ENCODE assay signal across 24 mouse cellular contexts in genomic region chr13:93653382-93653781, GRCm38 (mm10). TPM values are rescaled to one million over a fixed set of nuclear protein-coding genes. Genes with fewer than 3 reads are reported as not detected.
DNase-seq lines count a peak whose midpoint lies in the region; ATAC-seq and TF ChIP-seq lines count a peak whose summit lies in the region.
"Had no signal": no experiment of that assay in that cellular context is flagged by ENCODE, and none has a peak within 500 bp of the region (broad histone marks: within the 10 kb centered on the region; RNA-seq: fewer than 3 reads in every experiment).

No protein-coding gene starts in this region.

- H3K4me2 ChIP-seq in liver, embryonic 15.5 days = no peak overlapping the region
- H3K4me2 ChIP-seq in liver, embryonic 12.5 days = no peak overlapping the region
- H3K4me2 ChIP-seq in liver, postnatal 0 days (ENCODE audit: low read depth, low read length) = no peak overlapping the region
- no peak overlapping the region for H3K4me2 ChIP-seq in liver, embryonic 11.5 days

- WGBS in liver, adult 2 months = 23% methylated on average over 6 of the region's 6 CpGs
- 53% methylated on average over 6 of the region's 6 CpGs for whole genome bisulfite sequencing in liver, embryonic 15.5 days (ENCODE audit: insufficient replicate concordance)
- WGBS in liver, embryonic 12.5 days (ENCODE audit: insufficient replicate concordance) = 67% methylated on average over 6 of the region's 6 CpGs
- 53% methylated on average over 6 of the region's 6 CpGs for WGBS in liver, postnatal 0 days (ENCODE audit: insufficient replicate concordance)
- WGBS in liver, embryonic 11.5 days = 72% methylated on average over 6 of the region's 6 CpGs

- H3K27me3 ChIP-seq in liver, adult 2 months (ENCODE audit: control insufficient read depth, insufficient read depth, low read length) = no peaks in the 10 kb centered on the region
- H3K27me3 ChIP-seq in liver, embryonic 15.5 days = no peaks in the 10 kb centered on the region
- H3K27me3 ChIP-seq in liver, embryonic 12.5 days (replicated peaks) = no peaks in the 10 kb centered on the region
- no peaks in the 10 kb centered on the region for H3K27me3 ChIP-seq in liver, postnatal 0 days (ENCODE audit: insufficient read depth, low read length)
- H3K27me3 ChIP-seq in liver, embryonic 11.5 days (replicated peaks; ENCODE audit: control insufficient read depth, insufficient read depth, low read length) = no peaks in the 10 kb centered on the region
- H3K27me3 ChIP-seq: CH12.LX had no signal

- no peaks in the 10 kb centered on the region for H3K9me3 ChIP-seq in liver, embryonic 15.5 days (replicated peaks)
- H3K9me3 ChIP-seq in liver, embryonic 12.5 days (replicated peaks) = no peaks in the 10 kb centered on the region
- H3K9me3 ChIP-seq in liver, postnatal 0 days (ENCODE audit: low read length) = no peaks in the 10 kb centered on the region
- no peaks in the 10 kb centered on the region for H3K9me3 ChIP-seq in liver, embryonic 11.5 days (ENCODE audit: control insufficient read depth, low read length)
- H3K9me3 ChIP-seq: G1E had no signal

- no peak for ATAC-seq in liver, embryonic 15.5 days (ENCODE audit: insufficient read depth)
- no peak for ATAC-seq in liver, embryonic 12.5 days
- ATAC-seq in liver, postnatal 0 days = peak; percentile 22
- no peak for ATAC-seq in liver, embryonic 11.5 days (replicated peaks; ENCODE audit: low FRiP score)
- ATAC-seq: activated CD4-positive, CD25-positive, alpha-beta regulatory T cell, adult 4 months; CD4-positive, CD25-positive, alpha-beta regulatory T cell, adult 4 months; Patski had no signal

- no peak overlapping the region for H3K9ac ChIP-seq in liver, adult 2 months (ENCODE audit: low read depth, low read length)
- H3K9ac ChIP-seq in liver, embryonic 15.5 days = no peak overlapping the region
- no peak overlapping the region for H3K9ac ChIP-seq in liver, embryonic 12.5 days
- H3K9ac ChIP-seq in liver, postnatal 0 days (replicated peaks) = no peak overlapping the region
- H3K9ac ChIP-seq in liver, embryonic 11.5 days (ENCODE audit: low read depth, low read length) = no peak overlapping the region

- H3K4me3 ChIP-seq in liver, adult 2 months (ENCODE audit: insufficient read depth, low read depth, low read length) = no peak overlapping the region
- no peak overlapping the region for H3K4me3 ChIP-seq in liver, embryonic 15.5 days (replicated peaks)
- H3K4me3 ChIP-seq in liver, embryonic 12.5 days = no peak overlapping the region
- H3K4me3 ChIP-seq in liver, postnatal 0 days (ENCODE audit: low read depth, low read length) = no peak overlapping the region
- H3K4me3 ChIP-seq in liver, embryonic 11.5 days (ENCODE audit: low read depth, low read length) = no peak overlapping the region

- TF ChIP-seq POLR2A in liver, adult 2 months (IDR thresholded peaks at IDR 0.05; ENCODE audit: extremely low read depth, insufficient read depth, low read length) = no peak

- TF ChIP-seq CTCF in liver, adult 2 months (IDR thresholded peaks at IDR 0.05; ENCODE audit: low read depth, low read length) = no peak
- TF ChIP-seq CTCF in liver, postnatal 0 days (IDR thresholded peaks at IDR 0.05; ENCODE audit: low read depth) = no peak

- no peaks in the 10 kb centered on the region for H3K79me2 ChIP-seq in liver, adult 2 months (ENCODE audit: control insufficient read depth, insufficient read depth, low read length)

- peaks cover 8% of the 10 kb centered on the region for H3K4me1 ChIP-seq in liver, adult 2 months (ENCODE audit: control insufficient read depth, insufficient read depth, low read length)
- no peaks in the 10 kb centered on the region for H3K4me1 ChIP-seq in liver, embryonic 15.5 days (replicated peaks)
- H3K4me1 ChIP-seq in liver, embryonic 12.5 days = no peaks in the 10 kb centered on the region
- H3K4me1 ChIP-seq in liver, postnatal 0 days (ENCODE audit: insufficient read depth) = no peaks in the 10 kb centered on the region
- H3K4me1 ChIP-seq in liver, embryonic 11.5 days (replicated peaks; ENCODE audit: control insufficient read depth, insufficient read depth, low read length) = no peaks in the 10 kb centered on the region

- peak; percentile 60 for DNase-seq in heart, adult 11 months
- no peak for DNase-seq in heart, postnatal 4 days
- DNase-seq in liver, adult 2 months (ENCODE audit: extremely low read depth, low read depth, low spot score) = peak; percentile 93
- no peak for DNase-seq in liver
- DNase-seq in liver, postnatal 0 days = no peak
- DNase-seq in liver, embryonic 11.5 days (ENCODE audit: low spot score) = no peak
- DNase-seq: adrenal gland, adult 2 months; adrenal gland, adult 8-10 months; adrenal gland, postnatal 10 days; adrenal gland, postnatal 14 days; adrenal gland, postnatal 25 days; adrenal gland, postnatal 36 days; B cell, adult 2 months; cerebellum, adult 11 months; cerebellum, adult 11-12 months had no signal

- peaks cover 13% of the 10 kb centered on the region for H3K36me3 ChIP-seq in liver, adult 2 months (ENCODE audit: control insufficient read depth, insufficient read depth, low read length)
- peaks cover 9% of the 10 kb centered on the region; the same call in 1 of the 2 replicates for H3K36me3 ChIP-seq in liver, embryonic 15.5 days (replicated peaks)
- H3K36me3 ChIP-seq in liver, embryonic 12.5 days = no peaks in the 10 kb centered on the region
- peaks cover 6% of the 10 kb centered on the region for H3K36me3 ChIP-seq in liver, postnatal 0 days (replicated peaks; ENCODE audit: insufficient read depth, low read length)
- no peaks in the 10 kb centered on the region for H3K36me3 ChIP-seq in liver, embryonic 11.5 days (ENCODE audit: control insufficient read depth, insufficient read depth, low read length)
- H3K36me3 ChIP-seq: G1E had no signal

- peak overlapping the region; percentile 65 for H3K27ac ChIP-seq in liver, adult 2 months (replicated peaks; ENCODE audit: insufficient read depth, low read depth, low read length)
- 0 out of 2 replicates have a peak overlapping the region, but pooled peaks have one; percentile 24 for H3K27ac ChIP-seq in liver, embryonic 15.5 days (replicated peaks)
- no peak overlapping the region for H3K27ac ChIP-seq in liver, embryonic 12.5 days
- peak overlapping the region; percentile 86 for H3K27ac ChIP-seq in liver, postnatal 0 days (ENCODE audit: low read depth)
- no peak overlapping the region for H3K27ac ChIP-seq in liver, embryonic 11.5 days (ENCODE audit: low read depth, low read length)

- peak; percentile 81 for TF ChIP-seq EP300 in liver, postnatal 0 days (IDR thresholded peaks at IDR 0.05; ENCODE audit: low read depth)

RNA-seq across cellular contexts. Expression of gene Bhmt, which starts 15.6 kb away (rescaled TPM):
- under 1 TPM in 1 of 2 experiments, not detected in 1; 0.31 TPM for total RNA-seq in heart, postnatal 4 days (2021)
- 1,946 and 4,018 TPM in 2 replicates for total RNA-seq in liver, adult 2 months (2014; rRNA removed)
- 555 and 844 TPM in 2 replicates for polyA plus RNA-seq in liver, adult 2 months (2012; rRNA removed)
- polyA plus RNA-seq in liver, embryonic 15.5 days (2015; fragmentation: Nextera tagmentation; extraction: Ambion mirVana) = 132 and 139 TPM in 2 replicates
- 25.4 and 26.4 TPM in 2 replicates for polyA plus RNA-seq in liver, embryonic 12.5 days (2016; fragmentation: Nextera tagmentation; extraction: Ambion mirVana)
- polyA plus RNA-seq in liver, postnatal 0 days (2015; fragmentation: Nextera tagmentation; extraction: Ambion mirVana) = 2,026 and 2,087 TPM in 2 replicates
- polyA plus RNA-seq in liver, embryonic 11.5 days (2014; fragmentation: Nextera tagmentation; extraction: Ambion mirVana) = 23.4 and 26.0 TPM in 2 replicates
- total RNA-seq: CH12.LX, MEL had no signal
- polyA plus RNA-seq: C2C12; CD4-positive, CD25-positive, alpha-beta regulatory T cell, adult 4 months; G1E; Patski had no signal

RNA-seq across cellular contexts. Expression of gene Bhmt2, which starts 20.7 kb away (rescaled TPM):
- total RNA-seq in heart, postnatal 4 days (2021) = not detected
- 147 and 179 TPM in 2 replicates for total RNA-seq in liver, adult 2 months (2014; rRNA removed)
- 127 and 153 TPM in 2 replicates for polyA plus RNA-seq in liver, adult 2 months (2012; rRNA removed)
- polyA plus RNA-seq in liver, embryonic 15.5 days (2015; fragmentation: Nextera tagmentation; extraction: Ambion mirVana) = 35.7 and 40.9 TPM in 2 replicates
- polyA plus RNA-seq in liver, embryonic 12.5 days (2016; fragmentation: Nextera tagmentation; extraction: Ambion mirVana) = 12.3 and 12.7 TPM in 2 replicates
- 162 and 166 TPM in 2 replicates for polyA plus RNA-seq in liver, postnatal 0 days (2015; fragmentation: Nextera tagmentation; extraction: Ambion mirVana)
- polyA plus RNA-seq in liver, embryonic 11.5 days (2014; fragmentation: Nextera tagmentation; extraction: Ambion mirVana) = 7.1 and 8.2 TPM in 2 replicates
- total RNA-seq: adrenal gland, postnatal 25 days; CH12.LX; G1E; MEL had no signal
- polyA plus RNA-seq: adrenal gland, adult 2 months; C2C12; G1E had no signal

RNA-seq across cellular contexts. Expression of gene Dmgdh, which starts 20.9 kb away (rescaled TPM):
- not detected for total RNA-seq in heart, postnatal 4 days (2021)
- total RNA-seq in liver, adult 2 months (2014; rRNA removed) = 234 and 283 TPM in 2 replicates
- polyA plus RNA-seq in liver, adult 2 months (2012; rRNA removed) = 132 and 197 TPM in 2 replicates
- polyA plus RNA-seq in liver, embryonic 15.5 days (2015; fragmentation: Nextera tagmentation; extraction: Ambion mirVana) = 17.2 and 19.8 TPM in 2 replicates
- polyA plus RNA-seq in liver, embryonic 12.5 days (2016; fragmentation: Nextera tagmentation; extraction: Ambion mirVana) = 7.5 and 8.5 TPM in 2 replicates
- polyA plus RNA-seq in liver, postnatal 0 days (2015; fragmentation: Nextera tagmentation; extraction: Ambion mirVana) = 67.3 and 69.2 TPM in 2 replicates
- polyA plus RNA-seq in liver, embryonic 11.5 days (2014; fragmentation: Nextera tagmentation; extraction: Ambion mirVana) = 6.7 and 7.1 TPM in 2 replicates
- total RNA-seq: adrenal gland, postnatal 25 days; MEL had no signal
- polyA plus RNA-seq: activated CD4-positive, CD25-positive, alpha-beta regulatory T cell, adult 4 months; C2C12; CD4-positive, CD25-positive, alpha-beta regulatory T cell, adult 4 months; G1E; Patski had no signal

Comparison
In these comparisons a context has a peak if more than half of its experiments do, and no peak if none do; other contexts are left out.
1. DNase-seq: peak in heart, adult 11 months (single experiment) and liver, adult 2 months (single experiment); none in heart, postnatal 4 days (single experiment), liver (single experiment), liver, postnatal 0 days (single experiment) and liver, embryonic 11.5 days (single experiment).
2. H3K27ac ChIP-seq: peak in liver, adult 2 months (single experiment), liver, embryonic 15.5 days (single experiment) and liver, postnatal 0 days (single experiment); none in liver, embryonic 12.5 days (single experiment) and liver, embryonic 11.5 days (single experiment).